Mouse (Mus musculus) forebrain, embryonic 14.5 days (tissue): ENCODE measurements around the gene Plcb4. TPM values are rescaled to one million over a fixed set of nuclear protein-coding genes. Genes with fewer than 3 reads are reported as not detected.

ENCODE experiments used
- ATAC-seq: fragments of 200-750 bp; cut with Nextera tagmentation; 2 replicates; pipeline ENCODE4 v1.8.0; 2017; ENCODE audit warnings: mild to moderate bottlenecking, moderate library complexity
- DNase-seq: peaks from one replicate; pipeline ENCODE4 v3.0.0-alpha.2; 2015; ENCODE audit warnings: low spot score
- H3K27ac ChIP-seq: fragments of 300-500 bp; sonication (generic); 2 replicates; pipeline ENCODE4 v1.5.1; 2014; ENCODE audit warnings: low read depth, mild to moderate bottlenecking, control low read depth, low read length, moderate library complexity
- H3K27me3 ChIP-seq: fragments of 300-500 bp; sonication (generic); replicated peaks from 2 replicates; pipeline ENCODE4 v1.6.1; 2014; ENCODE audit warnings: low read length, control low read depth, mixed read lengths; ENCODE audit not compliant: control insufficient read depth, insufficient read depth
- H3K36me3 ChIP-seq: fragments of 300-500 bp; sonication (generic); 2 replicates; pipeline ENCODE4 v1.6.1; 2014; ENCODE audit warnings: low read length, control low read depth; ENCODE audit not compliant: control insufficient read depth, insufficient read depth
- H3K4me1 ChIP-seq: fragments of 300-500 bp; sonication (generic); 2 replicates; pipeline ENCODE4 v1.6.1; 2014; ENCODE audit warnings: antibody characterized with exemption, low read length, control low read depth; ENCODE audit not compliant: control insufficient read depth, insufficient read depth
- H3K4me2 ChIP-seq: fragments of 300-500 bp; sonication (generic); 2 replicates; pipeline ENCODE4 v1.6.1; 2014; ENCODE audit warnings: mild to moderate bottlenecking, control low read depth, low read length
- H3K4me3 ChIP-seq: fragments of 300-500 bp; sonication (generic); 2 replicates; pipeline ENCODE4 v1.5.1; 2014; ENCODE audit warnings: low read depth, low read length, control low read depth
- H3K9ac ChIP-seq: fragments of 300-500 bp; sonication (generic); 2 replicates; pipeline ENCODE4 v1.6.1; 2014; ENCODE audit warnings: mild to moderate bottlenecking, low read length, control low read depth, moderate library complexity
- H3K9me3 ChIP-seq: fragments of 300-500 bp; sonication (generic); replicated peaks from 2 replicates; pipeline ENCODE4 v1.6.1; 2016; ENCODE audit warnings: low read length, control low read depth, mixed read lengths; ENCODE audit not compliant: control insufficient read depth
- WGBS: fragments of 180-500 bp; shearing (Covaris S2); extraction: QIAGEN DNeasy Blood & Tissue Kit; methylation state at CpG from one replicate; pipeline ENCODE4 v1.1.7; 2014; 5-methylcytosine and 5-hydroxymethylcytosine counted together
- polyA plus RNA-seq: library from polyadenylated mRNA; unstranded; fragments of >200 nt; fragmentation: Nextera tagmentation; extraction: Ambion mirVana; gene quantifications from 2 replicates; pipeline ENCODE4 v1.2.1, GENCODE M21; 2014

Gene Plcb4
- polyA plus RNA-seq, 1 experiment from 2014 or later, result 7.1 TPM

- Histone ChIP-seq H3K9me3 (no peaks in the 10 kb centered on the region), H3K4me2 (no peak overlapping the region), H3K27ac (no peak overlapping the region), H3K9ac (no peak overlapping the region), H3K4me1 (0 out of 2 replicates have a peak, but pooled peaks cover 2% of the 10 kb centered on the region), H3K27me3 (no peaks in the 10 kb centered on the region), H3K4me3 (no peak overlapping the region), H3K36me3 (no peaks in the 10 kb centered on the region)
- 92% methylated on average over 5 of the region's 5 CpGs for WGBS
- DNase-seq (no peak), ATAC-seq (no peak)
These were observed 21.8 kb downstream of the Plcb4 start for GRCm38 (mm10) chr2:135680406-135681134.

GRCm38 (mm10) chr2:135683684-135684440 lies 25.1 kb downstream of the Plcb4 start:
- H3K4me1 ChIP-seq, result no peaks in the 10 kb centered on the region
- no peaks in the 10 kb centered on the region for H3K9me3 ChIP-seq
- H3K27me3 ChIP-seq, result no peaks in the 10 kb centered on the region
- no peak overlapping the region for H3K27ac ChIP-seq
- no peaks in the 10 kb centered on the region for H3K36me3 ChIP-seq
- ATAC-seq (peak; percentile 88), DNase-seq (peak; percentile 78)
- 70% methylated on average over 10 of the region's 10 CpGs for WGBS
- no peak overlapping the region for H3K4me3 ChIP-seq
- H3K4me2 ChIP-seq, result no peak overlapping the region
- H3K9ac ChIP-seq, result no peak overlapping the region

GRCm38 (mm10) chr2:135686692-135687091 lies 27.9 kb downstream of the Plcb4 start:
- no peak overlapping the region for H3K4me2 ChIP-seq
- DNase-seq (no peak), ATAC-seq (no peak)
- no peaks in the 10 kb centered on the region for H3K9me3 ChIP-seq
- H3K27ac ChIP-seq, result no peak overlapping the region
- no peak overlapping the region for H3K4me3 ChIP-seq
- no peak overlapping the region for H3K9ac ChIP-seq
- H3K27me3 ChIP-seq, result no peaks in the 10 kb centered on the region
- H3K4me1 ChIP-seq, result no peaks in the 10 kb centered on the region
- H3K36me3 ChIP-seq, result no peaks in the 10 kb centered on the region
- WGBS, result 90% methylated on average over 4 of the region's 4 CpGs

- no peak overlapping the region for H3K9ac ChIP-seq
These were observed 28.8 kb downstream of the Plcb4 start for GRCm38 (mm10) chr2:135687585-135687984.

DNA sequence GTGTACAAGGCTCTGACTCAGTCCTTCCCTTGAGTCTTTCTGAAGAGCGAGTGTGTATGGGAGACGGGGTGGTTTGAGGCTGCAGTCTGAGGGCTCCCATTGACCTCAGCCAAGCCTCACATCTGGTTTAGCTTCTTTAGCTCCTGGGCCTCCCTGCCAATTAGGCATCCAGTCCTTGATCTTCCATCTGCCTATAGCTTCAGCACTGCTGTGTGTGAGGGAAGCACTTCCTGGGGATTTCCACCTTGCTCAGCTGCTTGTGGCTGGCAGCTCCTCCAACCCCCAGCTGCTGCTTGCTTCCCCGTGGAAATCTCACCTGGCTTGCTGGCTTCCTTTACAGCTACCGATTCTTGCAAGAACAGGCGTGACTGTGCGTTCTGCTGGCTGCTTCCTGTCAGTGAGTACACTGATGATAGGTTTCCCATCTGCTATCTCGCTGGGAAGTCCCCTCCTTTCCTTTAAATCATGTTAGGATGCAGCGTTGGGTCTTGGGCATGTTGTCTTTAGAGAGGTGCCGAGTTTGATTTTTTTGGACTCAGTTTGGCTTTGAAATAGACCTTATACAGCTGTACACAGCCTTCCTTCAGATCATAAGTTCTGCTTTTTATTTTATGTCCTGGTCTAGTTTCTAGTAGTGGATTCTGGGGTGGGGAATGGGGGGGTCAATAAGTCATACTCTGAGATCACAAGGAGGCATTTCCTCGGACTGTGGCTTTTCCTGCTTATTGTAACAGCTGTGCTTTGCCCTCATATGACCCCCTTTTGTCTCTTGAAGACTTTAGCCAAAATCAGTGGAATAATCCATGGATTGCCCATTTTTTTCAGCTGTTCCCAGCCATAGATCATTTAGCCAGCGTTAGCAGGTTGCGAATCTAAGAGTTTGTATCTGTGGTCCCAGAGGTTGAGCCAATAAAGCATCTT lies 34.0 kb downstream of the Plcb4 start:
- H3K4me3 ChIP-seq, result no peak overlapping the region
- H3K4me2 ChIP-seq, result no peak overlapping the region
- 81% methylated on average over 12 of the region's 12 CpGs for WGBS
- H3K9me3 ChIP-seq, result no peaks in the 10 kb centered on the region
- no peaks in the 10 kb centered on the region for H3K4me1 ChIP-seq
- H3K36me3 ChIP-seq, result no peaks in the 10 kb centered on the region
- no peak overlapping the region for H3K27ac ChIP-seq
- ATAC-seq (no peak), DNase-seq (no peak)
- no peak overlapping the region; the same call in 1 of the 2 replicates for H3K9ac ChIP-seq
- no peaks in the 10 kb centered on the region for H3K27me3 ChIP-seq

More at GRCm38 (mm10) chr2:135687585-135687984, 28.8 kb downstream of the Plcb4 start:
- Histone ChIP-seq H3K4me2 (no peak overlapping the region), H3K36me3 (no peaks in the 10 kb centered on the region), H3K4me3 (no peak overlapping the region), H3K4me1 (no peaks in the 10 kb centered on the region), H3K9me3 (no peaks in the 10 kb centered on the region), H3K27me3 (no peaks in the 10 kb centered on the region), H3K27ac (no peak overlapping the region)
- WGBS, result 93% methylated on average over 5 of the region's 5 CpGs
- no peak for DNase-seq
- no peak for ATAC-seq

GRCm38 (mm10) chr2:135700686-135701413 lies 42.0 kb downstream of the Plcb4 start:
- Histone ChIP-seq H3K27me3 (no peaks in the 10 kb centered on the region), H3K9ac (no peak overlapping the region), H3K4me2 (no peak overlapping the region), H3K9me3 (no peaks in the 10 kb centered on the region), H3K36me3 (no peaks in the 10 kb centered on the region), H3K4me1 (no peaks in the 10 kb centered on the region), H3K4me3 (no peak overlapping the region), H3K27ac (no peak overlapping the region)
- DNase-seq (no peak), ATAC-seq (no peak)
- WGBS, result 90% methylated on average over 7 of the region's 7 CpGs

GRCm38 (mm10) chr2:135704673-135705072 lies 45.9 kb downstream of the Plcb4 start:
- no peak overlapping the region for H3K9ac ChIP-seq
- no peaks in the 10 kb centered on the region for H3K4me1 ChIP-seq
- no peaks in the 10 kb centered on the region for H3K36me3 ChIP-seq
- no peak overlapping the region for H3K4me2 ChIP-seq
- H3K4me3 ChIP-seq, result no peak overlapping the region
- DNase-seq (no peak), ATAC-seq (no peak)
- H3K27me3 ChIP-seq, result no peaks in the 10 kb centered on the region
- H3K9me3 ChIP-seq, result no peaks in the 10 kb centered on the region
- no peak overlapping the region for H3K27ac ChIP-seq
- WGBS, result 94% methylated on average over 5 of the region's 5 CpGs

- Histone ChIP-seq H3K9ac (no peak overlapping the region), H3K4me3 (no peak overlapping the region), H3K4me2 (no peak overlapping the region), H3K27me3 (no peaks in the 10 kb centered on the region), H3K27ac (no peak overlapping the region), H3K9me3 (no peaks in the 10 kb centered on the region), H3K4me1 (peaks cover 10% of the 10 kb centered on the region), H3K36me3 (no peaks in the 10 kb centered on the region)
- DNase-seq (no peak), ATAC-seq (no peak)
- WGBS, result 94% methylated on average over 2 of the region's 2 CpGs
These were observed 48.5 kb downstream of the Plcb4 start for GRCm38 (mm10) chr2:135707305-135707704.
